Mouse (Mus musculus): ENCODE results near the gene Kpna7. TPM values are rescaled to one million over a fixed set of nuclear protein-coding genes. Genes with fewer than 3 reads are reported as not detected.

The Kpna7 gene
- polyA plus RNA-seq, 1 experiment = not detected

- no peak for TF ChIP-seq GATA1 (IDR thresholded peaks at IDR 0.05; ENCODE audit: low read length)
Observed at GRCm38 (mm10) chr5:144948002-144948401, 135.8 kb downstream of the Kpna7 start.

GRCm38 (mm10) chr5:144946032-144946431, 137.8 kb downstream of the Kpna7 start:
- no peak for TF ChIP-seq GATA1 (IDR thresholded peaks at IDR 0.05; ENCODE audit: low read length)

GRCm38 (mm10) chr5:144944932-144945331, 138.9 kb downstream of the Kpna7 start:
- TF ChIP-seq GATA1 (IDR thresholded peaks at IDR 0.05; ENCODE audit: low read length) = no peak

GRCm38 (mm10) chr5:144944370-144944769, 139.5 kb downstream of the Kpna7 start:
- no peak for TF ChIP-seq GATA1 (IDR thresholded peaks at IDR 0.05; ENCODE audit: low read length)

GRCm38 (mm10) chr5:144943346-144943745, 140.5 kb downstream of the Kpna7 start:
- no peak for TF ChIP-seq GATA1 (IDR thresholded peaks at IDR 0.05; ENCODE audit: low read length)

GRCm38 (mm10) chr5:144942431-144942830, 141.4 kb downstream of the Kpna7 start:
- TF ChIP-seq GATA1 (IDR thresholded peaks at IDR 0.05; ENCODE audit: low read length) = no peak

GRCm38 (mm10) chr5:144940904-144941303, 142.9 kb downstream of the Kpna7 start:
- TF ChIP-seq GATA1 (IDR thresholded peaks at IDR 0.05; ENCODE audit: low read length) = no peak

- TF ChIP-seq GATA1 (IDR thresholded peaks at IDR 0.05; ENCODE audit: low read length) = no peak
Observed at GRCm38 (mm10) chr5:144937304-144937703, 146.5 kb downstream of the Kpna7 start.

Other genes starting within 250 kb of the Kpna7 start
- gene Smurf1, start 118.2 kb downstream of the Kpna7 start, polyA plus RNA-seq (2012) = 1.3 and 1.4 TPM in 2 replicates
- not detected in 2 replicates for gene Gm4871, start 51.3 kb downstream of the Kpna7 start, polyA plus RNA-seq (2012)
- gene 1700018F24Rik, start 41.0 kb downstream of the Kpna7 start, polyA plus RNA-seq (2012) = not detected in 2 replicates
- 58.2 and 74.9 TPM in 2 replicates for gene Arpc1a, start 200 bp downstream of the Kpna7 start, polyA plus RNA-seq (2012)
- gene Arpc1b, start 30.2 kb upstream of the Kpna7 start, polyA plus RNA-seq (2012) = 1,143 and 1,353 TPM in 2 replicates
- 191 and 266 TPM in 2 replicates for gene Pdap1, start 56.2 kb upstream of the Kpna7 start, polyA plus RNA-seq (2012)
- 3.4 and 3.6 TPM in 2 replicates for gene Bud31, start 56.3 kb upstream of the Kpna7 start, polyA plus RNA-seq (2012)
- gene Ptcd1, start 83.1 kb upstream of the Kpna7 start, polyA plus RNA-seq (2012) = 19.6 and 19.7 TPM in 2 replicates
- 89.0 and 101 TPM in 2 replicates for gene Cpsf4, start 83.2 kb upstream of the Kpna7 start, polyA plus RNA-seq (2012)
- gene Atp5j2, start 108.0 kb upstream of the Kpna7 start, polyA plus RNA-seq (2012) = 20.2 and 83.7 TPM in 2 replicates
- gene Zkscan14, start 117.8 kb upstream of the Kpna7 start, polyA plus RNA-seq (2012) = 2.3 TPM in 2 replicates
- gene Zkscan5, start 120.5 kb upstream of the Kpna7 start, polyA plus RNA-seq (2012) = 1.5 and 3.1 TPM in 2 replicates
- gene Zfp655, start 147.7 kb upstream of the Kpna7 start, polyA plus RNA-seq (2012) = 23.3 and 25.7 TPM in 2 replicates
- gene Zscan25, start 196.5 kb upstream of the Kpna7 start, polyA plus RNA-seq (2012) = 32.8 and 38.1 TPM in 2 replicates